Mouse (Mus musculus) heart, adult 9 months (tissue): ENCODE measurements around the gene D8Ertd738e.

Experiments
- DNase-seq, 2 experiments: peaks; one replicate each; pipeline ENCODE4 v3.0.0; 2022; ENCODE audit warnings: low spot score in 2 of 2

The D8Ertd738e gene

GRCm38 (mm10) chr8:84249257-84250170, at the start of gene D8Ertd738e:
Gene D8Ertd738e, minus strand, starts transcription at chr8:84249719.
- DNase-seq: peak; percentile 82 to 90

GRCm38 (mm10) chr8:84297029-84297785, 47.7 kb upstream of the D8Ertd738e start:
- DNase-seq: no peak

- DNase-seq: peak in 1 of 2 experiments; percentile 15
Measured at GRCm38 (mm10) chr8:84291688-84292087, 42.2 kb upstream of the D8Ertd738e start.

GRCm38 (mm10) chr8:84291086-84291485, 41.6 kb upstream of the D8Ertd738e start:
- no peak for DNase-seq

GRCm38 (mm10) chr8:84288892-84289291, 39.4 kb upstream of the D8Ertd738e start:
- no peak for DNase-seq

- DNase-seq: peak in 1 of 2 experiments; percentile 43
Measured at GRCm38 (mm10) chr8:84285665-84286064, 36.1 kb upstream of the D8Ertd738e start.

- DNase-seq: peak in 1 of 2 experiments; percentile 15
Measured at GRCm38 (mm10) chr8:84284608-84285063, 35.1 kb upstream of the D8Ertd738e start.

- DNase-seq: no peak
Measured at GRCm38 (mm10) chr8:84280777-84281176, 31.3 kb upstream of the D8Ertd738e start.

- DNase-seq: no peak
Measured at GRCm38 (mm10) chr8:84276447-84276846, 26.9 kb upstream of the D8Ertd738e start.

- no peak for DNase-seq
Measured at GRCm38 (mm10) chr8:84273968-84274367, 24.4 kb upstream of the D8Ertd738e start.

- no peak for DNase-seq
Measured at GRCm38 (mm10) chr8:84272302-84272701, 22.8 kb upstream of the D8Ertd738e start.

GRCm38 (mm10) chr8:84269950-84270773, 20.6 kb upstream of the D8Ertd738e start, which contains the start of gene Ccdc130:
Gene Ccdc130, minus strand, starts transcription at chr8:84270380.
- DNase-seq: peak; percentile 99 to 100

GRCm38 (mm10) chr8:84261098-84261497, 11.6 kb upstream of the D8Ertd738e start:
- DNase-seq: no peak

GRCm38 (mm10) chr8:84256822-84257610, 7.5 kb upstream of the D8Ertd738e start, which contains the start of gene Mri1:
Gene Mri1, minus strand, starts transcription at chr8:84257326.
- DNase-seq: peak; percentile 81 to 86

GRCm38 (mm10) chr8:84256458-84256821, 6.9 kb upstream of the D8Ertd738e start:
- DNase-seq: no peak

- DNase-seq: no peak
Measured at GRCm38 (mm10) chr8:84255858-84256257, 6.3 kb upstream of the D8Ertd738e start.

GRCm38 (mm10) chr8:84241821-84242220, 7.7 kb downstream of the D8Ertd738e start:
- DNase-seq: no peak

- DNase-seq: no peak
Measured at GRCm38 (mm10) chr8:84241167-84241566, 8.4 kb downstream of the D8Ertd738e start.

GRCm38 (mm10) chr8:84237542-84238229, 11.8 kb downstream of the D8Ertd738e start:
- DNase-seq: peak in 1 of 2 experiments; percentile 28

- DNase-seq: peak; percentile 99 to 100
Measured at GRCm38 (mm10) chr8:84236998-84237473, 12.5 kb downstream of the D8Ertd738e start, which contains the start of gene Zswim4. Gene Zswim4, minus strand, starts transcription at chr8:84237055.
